Mouse (Mus musculus): ENCODE results near the gene Pitpnm1.

- no peak for TF ChIP-seq POLR2A (IDR thresholded peaks at IDR 0.05; ENCODE audit: borderline replicate concordance, insufficient read depth, low read length)
- no peak for TF ChIP-seq CTCF (IDR thresholded peaks at IDR 0.05; ENCODE audit: borderline replicate concordance, insufficient read depth, low read depth, low read length)
Observed at GRCm38 (mm10) chr19:4083826-4084225, 16.0 kb upstream of the Pitpnm1 start.
